Mouse (Mus musculus): Measurements from ENCODE around the gene Manbal.

DNA sequence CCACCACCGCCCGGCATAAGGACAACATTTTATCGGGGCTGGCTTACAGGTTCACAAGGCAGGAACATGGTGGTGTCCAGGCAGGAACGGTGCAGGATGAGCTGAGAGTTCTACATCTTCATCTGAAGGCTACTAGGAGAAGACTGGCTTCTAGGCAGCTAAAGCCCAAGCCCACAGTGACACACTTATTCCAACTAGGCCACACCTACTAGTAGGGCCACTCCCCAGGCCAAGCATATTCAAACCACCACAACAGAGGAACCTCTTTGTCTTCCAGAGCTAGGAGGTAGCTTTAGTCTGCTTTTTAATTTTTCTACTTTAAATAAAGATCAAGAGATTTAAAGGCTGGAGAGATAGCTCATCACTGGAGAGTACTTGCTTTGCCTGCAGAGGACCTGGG, 26.2 kb downstream of the Manbal start:
- TF ChIP-seq POLR2A (IDR thresholded peaks at IDR 0.05; ENCODE audit: extremely low read depth, insufficient read depth, low read length) (no peak), CTCF (IDR thresholded peaks at IDR 0.05; ENCODE audit: extremely low read depth, insufficient read depth, low read length) (no peak)
